Mouse (Mus musculus) liver, embryonic 16.5 days (tissue): ENCODE measurements at regions not wholly inside any gene's neighbourhood (a gene's known extent, or its start where the extent isn't known, plus 50 kb on each side); places are given as distances from the start of the nearest gene placed in this dataset.

Experiments
- ATAC-seq: fragments of 200-750 bp; cut with Nextera tagmentation; 2 replicates; pipeline ENCODE4 v1.8.0; 2017; ENCODE audit warnings: low read depth, mild to moderate bottlenecking, moderate number of reproducible peaks, moderate library complexity
- H3K27ac ChIP-seq: fragments of 300-500 bp; sonication (generic); 2 replicates; pipeline ENCODE4 v1.5.1; 2014; ENCODE audit warnings: mild to moderate bottlenecking, low read length
- H3K27me3 ChIP-seq: fragments of 300-500 bp; sonication (generic); 2 replicates; pipeline ENCODE4 v1.6.1; 2014; ENCODE audit warnings: low read depth, low read length, mixed read lengths; ENCODE audit not compliant: control insufficient read depth, insufficient read depth
- H3K36me3 ChIP-seq: fragments of 300-500 bp; sonication (generic); 2 replicates; pipeline ENCODE4 v1.6.1; 2014; ENCODE audit warnings: mild to moderate bottlenecking; ENCODE audit not compliant: control insufficient read depth, insufficient read depth
- H3K4me1 ChIP-seq: fragments of 300-500 bp; sonication (generic); 2 replicates; pipeline ENCODE4 v1.6.1; 2014; ENCODE audit warnings: low read depth, low read length, mixed read lengths; ENCODE audit not compliant: control insufficient read depth
- H3K4me2 ChIP-seq: fragments of 300-500 bp; sonication (generic); 2 replicates; pipeline ENCODE4 v1.6.1; 2014; ENCODE audit warnings: low read depth, low read length, mixed read lengths
- H3K4me3 ChIP-seq: fragments of 300-500 bp; sonication (generic); 2 replicates; pipeline ENCODE4 v1.5.1; 2014; ENCODE audit warnings: low read depth, mild to moderate bottlenecking, low read length
- H3K9ac ChIP-seq: fragments of 300-500 bp; sonication (generic); 2 replicates; pipeline ENCODE4 v1.6.1; 2014; ENCODE audit warnings: low read depth, low read length
- H3K9me3 ChIP-seq: fragments of 300-500 bp; sonication (generic); replicated peaks from 2 replicates; pipeline ENCODE4 v1.6.1; 2016; ENCODE audit warnings: low read length; ENCODE audit not compliant: control insufficient read depth
- WGBS: fragments of 180-500 bp; shearing (Covaris S2); extraction: QIAGEN DNeasy Blood & Tissue Kit; methylation state at CpG from one replicate; pipeline ENCODE4 v1.1.7; 2014; ENCODE audit not compliant: insufficient replicate concordance; 5-methylcytosine and 5-hydroxymethylcytosine counted together

DNA sequence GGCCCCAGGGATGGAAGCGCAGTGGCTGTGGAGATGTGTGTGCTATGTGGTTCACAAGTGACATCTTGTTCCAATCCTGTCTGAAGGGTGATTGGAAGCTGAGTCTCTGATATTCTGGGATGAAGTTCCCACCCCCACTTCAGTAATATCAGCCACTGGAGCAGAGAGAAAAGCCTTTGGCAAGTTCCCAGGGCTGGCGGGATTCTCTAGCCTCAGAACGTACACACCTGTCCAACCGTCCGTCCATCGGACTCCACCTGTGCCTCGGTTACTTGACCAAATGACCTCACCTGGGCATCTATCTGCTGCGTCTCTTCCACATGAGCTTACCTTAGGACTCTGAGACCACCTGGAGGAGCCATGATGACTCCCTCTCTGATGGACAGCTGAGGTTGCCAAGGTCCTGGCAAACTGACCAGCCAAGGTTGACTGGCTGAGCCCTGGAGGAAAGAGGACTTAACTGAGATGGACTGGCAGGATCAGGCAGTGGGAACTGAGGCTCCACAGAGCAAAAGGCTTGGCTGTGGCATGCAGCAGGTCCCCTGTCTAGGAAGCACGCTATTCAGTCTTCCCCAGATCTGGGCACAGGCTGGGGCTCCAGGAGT, 152.5 kb upstream of the A530016L24Rik start:
- H3K9ac ChIP-seq = no peak overlapping the region
- WGBS = 74% methylated on average over 9 of the region's 9 CpGs
- no peaks in the 10 kb centered on the region for H3K27me3 ChIP-seq
- H3K4me3 ChIP-seq = no peak overlapping the region
- no peak for ATAC-seq
- no peaks in the 10 kb centered on the region for H3K9me3 ChIP-seq
- H3K27ac ChIP-seq = no peak overlapping the region
- no peaks in the 10 kb centered on the region for H3K4me1 ChIP-seq
- no peaks in the 10 kb centered on the region for H3K36me3 ChIP-seq
- no peak overlapping the region for H3K4me2 ChIP-seq

DNA sequence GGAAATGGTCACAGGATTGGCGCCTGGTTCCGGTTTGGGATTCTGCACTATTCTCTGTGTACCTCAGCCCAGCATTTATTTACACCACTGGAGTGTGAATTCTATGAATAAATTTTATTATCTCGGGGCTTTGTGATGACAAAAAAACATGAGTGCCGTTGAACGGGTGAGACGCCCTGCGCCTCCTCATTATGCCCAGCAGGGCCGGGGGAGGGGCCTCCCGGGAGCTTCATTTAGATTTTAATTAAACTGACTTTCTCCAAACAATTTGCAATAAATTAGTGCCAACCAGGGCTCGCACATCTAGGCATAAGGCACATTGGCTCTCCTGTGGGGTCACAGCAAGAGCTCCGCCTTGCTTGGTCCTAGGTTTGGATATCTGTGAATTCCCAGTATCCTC, 151.8 kb upstream of the A530016L24Rik start:
- H3K27ac ChIP-seq = no peak overlapping the region
- ATAC-seq = no peak
- H3K27me3 ChIP-seq = no peaks in the 10 kb centered on the region
- no peaks in the 10 kb centered on the region for H3K4me1 ChIP-seq
- no peak overlapping the region for H3K4me2 ChIP-seq
- no peak overlapping the region for H3K9ac ChIP-seq
- no peak overlapping the region for H3K4me3 ChIP-seq
- 62% methylated on average over 11 of the region's 11 CpGs for WGBS
- no peaks in the 10 kb centered on the region for H3K9me3 ChIP-seq
- H3K36me3 ChIP-seq = no peaks in the 10 kb centered on the region

DNA sequence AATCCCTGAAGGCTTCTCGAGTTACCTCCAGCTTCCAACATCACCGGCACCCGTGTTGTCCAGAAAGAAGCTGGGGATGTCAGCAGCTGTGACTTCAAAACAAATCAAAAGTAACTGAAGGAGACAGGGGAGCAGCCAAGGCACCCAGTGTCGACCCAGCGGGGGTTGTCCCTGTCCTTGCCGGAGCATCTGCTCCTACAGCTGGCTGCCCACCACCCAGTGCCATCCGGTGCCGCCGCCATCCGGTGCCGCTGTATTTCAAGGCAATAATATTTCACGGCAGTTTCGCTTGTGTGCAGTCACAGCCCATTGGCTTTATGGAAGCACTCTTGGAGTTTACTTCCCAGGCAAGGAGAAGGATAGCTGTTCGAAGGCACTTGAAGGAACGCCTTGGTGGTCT, 150.3 kb upstream of the A530016L24Rik start:
- H3K27me3 ChIP-seq = no peaks in the 10 kb centered on the region
- no peak overlapping the region for H3K9ac ChIP-seq
- H3K36me3 ChIP-seq = no peaks in the 10 kb centered on the region
- no peaks in the 10 kb centered on the region for H3K9me3 ChIP-seq
- H3K4me3 ChIP-seq = no peak overlapping the region
- no peaks in the 10 kb centered on the region for H3K4me1 ChIP-seq
- no peak overlapping the region for H3K4me2 ChIP-seq
- ATAC-seq = no peak
- no peak overlapping the region for H3K27ac ChIP-seq
- WGBS = 64% methylated on average over 15 of the region's 15 CpGs

DNA sequence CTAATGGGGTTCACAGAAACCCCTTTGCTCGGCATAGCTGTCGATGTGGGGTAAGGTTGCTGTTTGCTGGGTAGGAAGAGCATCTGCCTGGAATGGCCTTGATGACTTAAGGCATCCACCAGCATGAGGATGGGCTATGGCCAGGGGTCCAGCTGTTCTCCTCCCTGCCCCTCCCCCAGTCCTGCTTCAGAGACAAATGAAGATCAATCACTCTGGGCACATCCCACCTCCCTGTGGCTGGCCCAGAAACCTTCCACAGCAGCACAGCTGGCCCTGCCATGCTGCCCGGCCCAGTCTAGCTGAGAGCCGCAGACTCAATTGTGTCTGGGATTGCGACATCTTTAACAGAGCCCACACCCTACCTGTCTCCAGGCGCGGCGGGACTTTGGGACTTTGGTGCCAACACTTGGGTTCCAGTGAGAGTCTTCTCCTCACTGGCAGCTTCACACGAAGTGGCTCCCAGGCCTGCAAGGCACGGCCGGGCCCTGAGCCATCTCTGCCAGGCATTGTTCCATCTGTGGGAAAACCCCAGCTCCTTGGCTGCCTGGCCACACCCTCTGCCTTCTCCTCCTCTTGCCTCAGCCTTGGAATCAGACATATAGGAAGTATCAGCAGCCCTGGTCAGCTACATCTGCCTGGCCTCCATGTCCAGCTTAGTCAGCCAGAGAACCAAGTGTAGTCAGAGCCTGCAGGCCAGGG, 149.6 kb upstream of the A530016L24Rik start:
- Histone ChIP-seq H3K4me1 (no peaks in the 10 kb centered on the region), H3K4me2 (no peak overlapping the region), H3K27ac (no peak overlapping the region), H3K9ac (no peak overlapping the region), H3K4me3 (no peak overlapping the region), H3K36me3 (no peaks in the 10 kb centered on the region), H3K27me3 (no peaks in the 10 kb centered on the region), H3K9me3 (no peaks in the 10 kb centered on the region)
- 58% methylated on average over 11 of the region's 11 CpGs for WGBS
- ATAC-seq = no peak

DNA sequence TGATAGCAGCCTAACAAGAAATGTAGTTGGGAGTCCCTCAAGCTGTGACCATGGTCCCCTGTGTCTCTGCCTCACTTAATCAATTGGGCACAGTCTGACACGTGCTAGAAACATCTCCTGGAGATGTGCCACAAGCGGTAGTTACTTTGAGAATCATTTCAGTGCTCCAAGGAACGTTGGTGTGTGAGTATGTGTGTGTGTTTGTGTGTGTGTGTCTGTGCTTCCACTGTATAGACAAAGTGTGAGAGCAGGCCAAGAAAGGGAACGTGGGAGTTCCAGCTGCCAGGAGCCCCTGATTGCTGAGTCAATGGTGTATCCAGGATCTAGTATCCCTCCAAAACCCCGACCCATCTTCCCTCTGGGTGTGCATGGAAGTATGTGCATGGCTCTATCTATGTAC, 149.0 kb upstream of the A530016L24Rik start:
- H3K4me2 ChIP-seq = no peak overlapping the region
- H3K9me3 ChIP-seq = no peaks in the 10 kb centered on the region
- no peaks in the 10 kb centered on the region for H3K36me3 ChIP-seq
- no peak overlapping the region for H3K27ac ChIP-seq
- no peaks in the 10 kb centered on the region for H3K27me3 ChIP-seq
- no peaks in the 10 kb centered on the region for H3K4me1 ChIP-seq
- 50% methylated on average over 5 of the region's 5 CpGs for WGBS
- H3K4me3 ChIP-seq = no peak overlapping the region
- ATAC-seq = no peak
- no peak overlapping the region for H3K9ac ChIP-seq

DNA sequence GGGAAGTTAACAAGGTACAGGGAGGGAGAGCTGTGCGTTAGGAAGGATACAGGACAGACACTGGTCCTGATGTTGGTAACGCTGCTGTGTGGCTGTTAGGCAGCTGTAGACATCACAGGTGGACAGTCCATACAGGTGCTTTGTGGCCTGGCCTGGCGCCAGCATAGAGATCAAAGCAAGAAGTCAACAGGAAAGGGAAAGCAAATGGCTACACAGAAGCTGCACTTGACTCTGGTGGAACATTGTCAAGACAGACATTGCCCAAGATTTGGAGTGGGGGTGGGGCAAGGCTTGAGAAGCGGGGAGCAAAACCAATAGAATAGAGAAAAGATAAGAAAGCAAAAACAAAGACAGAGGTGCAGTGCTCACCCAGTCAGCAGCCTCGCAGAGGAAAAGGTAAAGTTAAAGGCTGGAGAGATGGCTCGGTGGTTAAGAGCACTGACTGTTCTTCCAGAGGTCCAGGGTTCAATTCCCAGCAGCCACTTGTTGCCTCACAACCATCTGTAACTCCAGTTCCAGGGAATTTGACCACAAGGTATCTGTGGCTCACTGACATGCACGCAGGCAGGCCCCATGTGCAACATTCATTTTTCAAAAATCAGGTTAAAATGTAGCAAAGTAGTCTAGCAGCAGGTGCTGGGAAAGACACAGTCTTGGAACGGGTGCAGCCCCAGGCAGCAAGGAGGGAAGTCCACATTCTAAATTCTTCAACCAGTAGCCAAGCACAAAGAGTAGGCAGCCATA, 147.3 kb upstream of the A530016L24Rik start:
- Histone ChIP-seq H3K4me3 (no peak overlapping the region), H3K27me3 (no peaks in the 10 kb centered on the region), H3K27ac (no peak overlapping the region), H3K36me3 (no peaks in the 10 kb centered on the region), H3K9me3 (no peaks in the 10 kb centered on the region), H3K9ac (no peak overlapping the region), H3K4me2 (no peak overlapping the region), H3K4me1 (no peaks in the 10 kb centered on the region)
- 46% methylated on average over 8 of the region's 8 CpGs for WGBS
- ATAC-seq = no peak

DNA sequence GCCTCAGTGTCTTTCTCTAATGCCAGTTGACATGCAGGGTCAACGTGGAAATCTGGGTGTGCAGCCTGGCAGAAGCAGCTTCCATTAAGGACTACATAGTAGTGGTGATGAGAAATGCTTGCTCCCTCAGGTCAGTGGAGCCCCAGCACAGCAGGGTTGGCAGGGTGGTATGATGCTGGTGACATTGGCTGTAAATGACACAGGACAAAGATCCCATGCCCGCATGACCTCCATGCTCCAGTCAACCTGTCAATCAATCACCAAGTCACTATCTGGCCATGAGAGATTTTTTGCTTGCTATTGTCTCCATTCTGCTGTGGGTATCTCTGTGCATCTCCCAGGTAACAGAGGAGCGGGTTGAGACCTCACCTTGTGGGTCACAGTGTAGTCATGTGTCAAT, 146.2 kb upstream of the A530016L24Rik start:
- ATAC-seq = no peak
- Histone ChIP-seq H3K36me3 (no peaks in the 10 kb centered on the region), H3K4me1 (no peaks in the 10 kb centered on the region), H3K27ac (no peak overlapping the region), H3K9me3 (no peaks in the 10 kb centered on the region), H3K27me3 (no peaks in the 10 kb centered on the region), H3K4me3 (no peak overlapping the region), H3K9ac (no peak overlapping the region), H3K4me2 (no peak overlapping the region)
- 68% methylated on average over 3 of the region's 3 CpGs for WGBS

DNA sequence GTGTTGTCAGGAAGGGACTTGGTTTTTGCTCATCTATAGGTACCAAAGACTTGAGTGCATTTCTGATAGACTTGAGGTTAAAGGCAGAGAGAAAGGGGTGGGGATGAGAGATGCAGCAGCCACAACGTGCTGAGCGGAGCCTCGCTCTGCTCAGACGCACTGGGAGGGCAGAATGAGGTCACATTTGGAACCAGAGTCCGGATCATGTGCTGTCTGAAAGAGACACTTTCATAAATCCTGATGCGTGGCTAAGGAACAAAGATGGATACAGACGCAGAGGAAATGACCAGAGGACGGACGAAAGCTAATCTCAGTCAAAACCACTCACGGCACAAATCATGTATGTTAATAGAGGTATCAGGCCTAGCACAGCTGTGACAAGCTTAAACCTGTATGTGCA, 145.0 kb upstream of the A530016L24Rik start:
- WGBS = 72% methylated on average over 10 of the region's 10 CpGs
- no peaks in the 10 kb centered on the region for H3K27me3 ChIP-seq
- H3K4me1 ChIP-seq = no peaks in the 10 kb centered on the region
- H3K9me3 ChIP-seq = no peaks in the 10 kb centered on the region
- no peak overlapping the region for H3K4me2 ChIP-seq
- H3K4me3 ChIP-seq = no peak overlapping the region
- H3K9ac ChIP-seq = no peak overlapping the region
- no peak for ATAC-seq
- H3K27ac ChIP-seq = no peak overlapping the region
- H3K36me3 ChIP-seq = no peaks in the 10 kb centered on the region

DNA sequence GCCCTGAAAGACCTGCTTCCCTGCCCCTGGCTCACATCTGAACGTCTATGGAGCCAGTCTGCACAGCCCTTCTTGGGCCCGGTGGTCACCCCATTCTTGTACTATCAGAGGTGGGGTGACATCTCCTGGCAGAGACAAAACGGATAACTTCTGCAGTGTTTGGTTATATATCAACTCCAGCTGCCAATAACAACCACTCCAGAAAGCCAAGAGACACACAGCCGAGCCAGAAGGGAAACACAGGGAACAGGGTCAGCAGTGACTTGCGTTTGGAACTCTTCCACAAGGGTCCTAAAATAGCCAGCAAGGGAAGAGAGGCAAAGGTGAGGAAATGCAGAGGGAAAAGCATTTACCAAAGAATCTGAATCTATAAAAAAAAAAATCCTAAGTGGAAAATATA, 143.5 kb upstream of the A530016L24Rik start:
- 48% methylated on average over 5 of the region's 5 CpGs for WGBS
- Histone ChIP-seq H3K9ac (no peak overlapping the region), H3K27ac (no peak overlapping the region), H3K27me3 (no peaks in the 10 kb centered on the region), H3K9me3 (no peaks in the 10 kb centered on the region), H3K4me2 (no peak overlapping the region), H3K4me1 (no peaks in the 10 kb centered on the region), H3K36me3 (no peaks in the 10 kb centered on the region), H3K4me3 (no peak overlapping the region)
- ATAC-seq = no peak
